Mouse (Mus musculus) kidney, postnatal 36 days (tissue): ENCODE results near the gene Rmnd5b.
A peak's percentile ranks its signal among the peaks of the same experiment; 100 is the strongest.

Experiments used
- DNase-seq, 2 experiments: peaks; one replicate each; pipeline ENCODE4 v3.0.0; 2021 to 2022; ENCODE audit warnings: mixed read lengths in 2 of 2

Gene Rmnd5b

DNA sequence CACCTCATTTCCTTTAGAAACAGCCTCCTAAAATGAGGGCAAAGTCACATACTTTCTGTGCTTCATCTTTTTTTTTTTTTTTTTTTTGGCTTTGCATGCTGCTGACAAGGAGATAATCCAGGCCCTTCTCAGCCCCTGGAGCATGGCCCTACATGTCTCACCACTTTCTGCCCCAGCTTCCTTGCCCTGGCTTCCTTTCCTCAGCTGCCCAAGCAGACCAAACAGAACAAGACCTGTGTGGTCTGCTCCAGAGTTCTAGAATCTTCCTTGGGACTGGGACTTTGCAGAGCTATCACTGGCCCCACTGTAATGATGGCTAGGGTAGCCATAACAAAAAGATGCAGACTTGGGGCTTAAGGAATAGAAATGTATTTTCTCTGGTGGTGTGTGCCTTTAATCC lies 45.7 kb downstream of the Rmnd5b start:
- DNase-seq: no peak

DNA sequence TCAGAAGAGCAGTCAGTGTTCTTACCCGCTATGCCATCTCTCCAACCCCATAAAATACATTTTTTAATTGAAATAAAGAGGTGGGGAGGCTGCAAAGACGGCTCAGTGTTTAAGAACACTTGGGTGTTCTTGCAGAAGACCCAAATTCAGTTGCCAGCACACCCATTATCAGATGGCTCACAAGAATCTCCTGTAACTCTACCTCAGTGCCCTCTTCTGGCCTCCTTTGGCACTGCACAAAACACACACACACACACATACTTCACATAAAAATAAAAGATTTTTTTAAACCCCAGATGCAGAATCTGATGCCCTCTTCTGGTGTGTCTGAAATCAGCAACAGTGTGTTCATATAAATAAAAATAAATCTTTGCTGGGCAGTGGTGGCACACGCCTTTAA lies 46.9 kb downstream of the Rmnd5b start:
- no peak for DNase-seq

DNA sequence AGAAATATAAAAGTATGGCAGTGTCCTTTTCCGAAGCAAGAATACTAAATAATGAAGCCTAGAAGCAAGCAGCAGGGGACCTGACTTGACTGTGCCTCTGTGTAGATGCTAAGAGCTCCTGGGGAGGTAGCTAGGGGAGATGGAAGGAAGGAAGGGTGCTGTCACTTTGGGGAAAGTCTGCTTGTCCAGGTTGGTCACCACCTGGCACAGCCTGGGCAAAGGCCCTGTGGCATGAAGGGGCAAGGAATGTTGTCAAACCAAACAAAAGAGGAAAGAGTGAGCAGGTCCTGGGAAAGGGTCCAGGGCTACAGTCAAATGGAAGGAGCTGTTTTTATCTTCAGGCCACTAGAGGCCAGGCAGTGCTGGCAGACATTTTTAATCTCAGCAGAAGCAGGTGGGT lies 48.6 kb downstream of the Rmnd5b start:
- DNase-seq: no peak

DNA sequence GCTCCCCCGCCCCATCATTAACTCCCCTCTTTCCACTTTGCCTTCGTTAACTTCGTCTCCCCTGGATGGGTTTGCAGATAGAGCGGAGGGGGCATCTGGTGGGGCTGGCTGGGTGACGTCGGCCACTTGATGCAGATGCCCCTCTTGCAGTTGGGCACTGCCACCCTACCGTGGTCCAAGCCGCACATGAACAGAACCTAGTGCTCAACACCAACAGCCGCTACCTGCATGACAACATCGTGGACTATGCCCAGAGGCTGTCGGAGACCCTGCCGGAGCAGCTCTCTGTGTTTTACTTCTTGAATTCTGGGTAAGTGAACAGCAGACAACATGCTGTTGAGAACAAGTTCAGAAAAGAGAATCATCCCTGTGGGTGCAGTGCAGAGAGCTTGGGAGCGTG lies 49.3 kb downstream of the Rmnd5b start:
- peak in 1 of 2 experiments; percentile 14 for DNase-seq

DNA sequence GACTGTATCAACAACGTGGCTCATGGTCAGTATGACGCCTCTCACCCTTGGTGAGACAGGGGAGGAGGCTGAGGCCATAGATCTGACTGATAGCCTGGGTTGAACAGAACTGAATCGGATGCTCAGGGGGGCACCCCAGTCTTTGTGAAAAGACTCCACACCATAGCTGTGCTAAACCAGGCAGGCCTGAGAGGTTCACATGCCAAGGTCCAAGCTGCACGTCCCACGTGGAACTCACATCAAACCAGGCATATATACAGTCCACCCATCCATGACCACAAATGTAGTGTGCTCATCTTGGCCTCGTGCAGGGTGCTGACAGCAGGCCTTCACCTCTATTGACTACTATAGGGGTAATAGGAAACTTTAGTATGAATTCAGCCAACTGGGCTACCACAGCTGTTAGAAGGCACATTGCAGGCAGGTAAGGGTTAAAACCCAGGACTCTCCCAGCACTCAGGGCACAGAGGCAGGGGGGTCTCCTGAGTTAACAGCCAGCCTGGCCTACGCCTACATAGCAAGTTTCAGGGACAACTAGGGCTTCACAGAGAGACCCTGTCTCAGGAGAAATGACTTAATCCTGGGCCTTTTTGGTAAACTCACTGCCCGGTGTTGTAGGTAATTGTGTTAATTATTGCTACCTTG lies 50.0 kb downstream of the Rmnd5b start:
- DNase-seq: peak; percentile 37 to 39

DNA sequence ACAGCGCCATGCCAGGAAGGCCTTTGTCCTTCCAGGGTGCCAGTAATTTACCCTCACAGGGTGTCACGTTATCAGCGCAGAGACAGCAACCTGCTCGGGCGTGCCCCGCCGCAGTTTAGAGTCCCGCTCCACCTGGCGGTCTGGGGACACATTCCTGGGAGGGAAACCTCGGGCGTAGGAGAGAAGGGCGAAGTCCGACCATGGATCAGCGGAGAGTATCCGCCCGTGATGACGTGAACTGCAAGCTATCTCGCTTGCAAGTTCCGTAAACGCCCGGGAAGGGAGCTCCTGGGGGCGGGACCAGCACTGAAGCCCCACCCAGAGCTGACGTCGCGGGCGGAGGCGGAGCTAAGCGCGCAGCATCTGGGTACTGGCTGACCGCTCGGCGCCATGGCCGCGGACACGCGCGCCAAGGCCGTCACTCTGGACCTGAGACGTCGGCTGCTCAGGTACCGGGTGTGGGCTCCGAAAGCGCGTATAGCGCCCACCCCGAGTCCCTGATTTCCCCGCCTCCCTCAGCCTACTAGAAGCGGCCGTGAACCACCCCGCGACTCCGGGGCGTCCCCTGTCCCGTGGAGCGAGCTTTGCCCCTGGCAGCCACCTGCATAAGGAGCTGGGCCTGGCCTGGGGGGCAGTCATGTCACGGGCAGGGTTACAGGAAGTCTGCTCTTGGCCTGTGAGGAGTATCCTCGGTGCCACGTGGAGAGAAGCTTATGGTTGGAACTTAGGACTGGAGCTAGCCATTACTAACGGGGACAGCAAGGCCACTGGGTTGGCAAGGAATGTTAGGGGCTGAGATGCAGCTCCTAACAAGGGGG lies 51.1 kb downstream of the Rmnd5b start, which contains the start of gene Phykpl:
TSS of gene Phykpl (plus strand) at position 327 of the 818 bp plus-strand sequence.
- DNase-seq: peak; percentile 98

DNA sequence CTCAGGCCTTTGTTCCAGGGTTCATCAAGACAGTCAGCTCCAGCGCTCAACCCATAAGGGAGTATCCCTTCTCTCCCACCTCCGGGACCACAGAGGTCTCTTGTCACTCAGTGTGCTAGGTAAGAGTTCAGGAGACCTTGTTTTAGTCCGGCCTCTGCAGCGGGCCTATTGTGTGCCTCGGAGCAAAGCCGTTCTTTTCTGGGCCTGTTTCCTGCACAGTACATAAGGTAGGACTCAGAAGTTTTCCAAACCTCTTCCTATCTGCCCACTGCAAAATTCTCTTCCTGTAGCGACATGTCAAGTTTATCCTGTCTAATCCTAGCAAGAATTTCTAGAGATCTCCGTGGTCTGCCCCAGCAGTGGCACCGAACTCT lies 51.7 kb downstream of the Rmnd5b start:
- peak in 1 of 2 experiments; percentile 19 for DNase-seq

DNA sequence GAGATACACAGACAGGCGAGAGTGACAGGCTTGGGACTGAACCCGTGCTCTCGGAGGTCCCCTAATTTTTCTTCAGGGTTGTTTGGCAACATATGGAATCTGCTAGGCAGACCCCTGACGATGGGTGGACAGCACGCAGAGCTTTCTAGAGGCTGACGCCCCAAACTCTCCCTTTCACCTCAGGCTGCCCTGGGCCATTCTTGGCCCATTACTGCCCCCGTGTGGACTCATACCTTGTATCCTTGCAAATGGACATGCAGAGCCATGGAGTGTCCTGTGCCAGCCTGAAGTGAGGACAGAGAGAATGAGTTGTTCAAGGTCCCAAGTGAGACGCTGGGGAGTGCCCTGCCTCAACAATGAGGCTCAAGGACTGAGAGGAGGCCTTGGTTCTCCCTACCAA lies 53.0 kb downstream of the Rmnd5b start:
- peak; percentile 85 to 92 for DNase-seq

DNA sequence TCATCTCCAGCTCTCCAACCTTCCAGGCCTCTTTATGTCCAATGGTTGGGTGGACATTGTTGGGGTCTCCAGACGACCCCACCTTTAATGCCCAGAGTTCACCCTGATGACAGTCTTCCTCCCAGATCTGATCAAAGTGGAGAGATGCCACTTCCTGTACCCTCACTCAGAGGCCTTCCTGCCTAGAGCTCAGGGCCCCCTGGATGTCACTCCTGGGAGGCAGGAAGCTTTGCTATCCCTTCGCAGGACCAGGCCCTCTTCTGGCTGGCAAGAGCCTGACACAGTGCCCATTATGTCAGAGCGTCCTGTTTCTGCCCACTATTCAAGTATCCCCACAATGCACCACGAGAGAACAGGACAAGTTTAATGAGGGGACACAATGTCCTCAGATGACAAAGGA lies 56.7 kb downstream of the Rmnd5b start:
- no peak for DNase-seq

DNA sequence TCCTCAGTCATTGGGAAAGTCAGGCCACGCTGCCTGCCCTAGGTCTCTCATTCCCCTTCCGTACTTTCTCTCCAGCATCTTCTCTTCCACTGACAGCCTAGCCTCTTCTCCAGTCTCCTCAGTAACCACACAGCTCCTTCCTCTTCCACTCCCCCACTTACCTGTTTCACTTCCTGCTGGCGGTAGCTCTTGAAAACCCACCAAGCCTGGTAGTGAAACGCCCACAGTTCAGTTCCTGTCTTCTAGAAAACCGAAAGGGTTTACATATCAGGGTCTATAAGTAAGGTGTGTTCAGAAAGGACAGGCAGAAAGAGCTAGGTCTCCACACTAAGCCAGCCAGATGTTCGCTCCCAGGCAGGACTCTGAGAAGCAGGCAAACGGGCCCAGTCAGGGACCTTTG lies 58.1 kb downstream of the Rmnd5b start:
- DNase-seq: no peak

DNA sequence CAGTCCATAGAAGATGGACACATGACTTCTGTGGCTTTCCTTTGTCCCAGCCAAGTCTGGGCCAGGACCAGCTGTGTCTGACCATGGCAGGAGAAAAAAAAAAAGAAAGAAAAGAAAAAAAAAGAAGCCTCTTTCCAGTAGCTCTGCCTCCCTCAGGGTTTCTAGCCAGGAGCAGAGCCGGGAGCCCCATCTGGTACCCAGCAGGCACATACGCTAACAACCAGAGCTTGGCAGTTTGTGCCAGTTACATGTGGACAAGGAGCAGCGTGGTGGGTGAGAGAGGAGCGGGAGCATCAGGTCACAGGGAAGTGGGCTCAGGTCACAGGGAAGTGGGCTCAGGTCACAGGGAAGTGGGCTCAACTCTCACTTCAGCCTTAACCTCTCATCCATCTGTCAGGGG lies 59.2 kb downstream of the Rmnd5b start:
- no peak for DNase-seq
